23 mouse cellular contexts compared by ENCODE assay signal in the genomic region with DNA sequence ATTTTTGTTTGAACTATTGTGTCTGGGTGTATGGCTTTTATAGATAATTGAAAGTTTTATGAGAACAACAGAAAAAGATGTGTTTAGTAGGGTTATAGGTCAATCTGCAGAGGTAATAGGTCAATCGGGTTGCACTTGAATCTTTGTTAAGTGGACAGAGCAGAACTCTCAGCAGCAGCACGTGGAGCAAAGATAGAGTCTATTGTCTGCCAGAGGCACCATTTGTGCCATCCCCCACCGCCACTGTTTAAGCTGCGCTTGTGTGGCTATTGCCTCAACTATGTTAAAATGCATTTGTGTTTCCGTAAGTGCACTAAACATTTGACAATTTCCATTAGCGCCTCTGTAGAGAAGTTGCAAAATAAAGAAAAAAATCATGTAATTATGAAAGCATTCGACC.
DNase-seq lines count a peak whose midpoint lies in the region; ATAC-seq lines count a peak whose summit lies in the region.
"Had no signal": no experiment of that assay in that cellular context is flagged by ENCODE, and none has a peak within 500 bp of the region (broad histone marks: within the 10 kb centered on the region; RNA-seq: fewer than 3 reads in every experiment).

No protein-coding gene starts in this region.

- H3K9me3 ChIP-seq in forebrain, embryonic 14.5 days (replicated peaks; ENCODE audit: control insufficient read depth, low read length): no peaks in the 10 kb centered on the region
- H3K9me3 ChIP-seq in forebrain, embryonic 13.5 days (replicated peaks): no peaks in the 10 kb centered on the region
- H3K9me3 ChIP-seq: embryonic facial prominence, embryonic 13.5 days; embryonic facial prominence, embryonic 15.5 days; forebrain, embryonic 10.5 days; forebrain, embryonic 12.5 days had no signal

- no peaks in the 10 kb centered on the region for H3K27me3 ChIP-seq in forebrain, embryonic 14.5 days (replicated peaks; ENCODE audit: control insufficient read depth, insufficient read depth, low read length)
- H3K27me3 ChIP-seq in forebrain, embryonic 13.5 days: no peaks in the 10 kb centered on the region
- H3K27me3 ChIP-seq: CH12.LX; embryonic facial prominence, embryonic 13.5 days; embryonic facial prominence, embryonic 15.5 days; forebrain, embryonic 12.5 days had no signal

- no peaks in the 10 kb centered on the region for H3K36me3 ChIP-seq in forebrain, embryonic 14.5 days (ENCODE audit: control insufficient read depth, insufficient read depth, low read length)
- H3K36me3 ChIP-seq in forebrain, embryonic 13.5 days (ENCODE audit: poor library complexity, severe bottlenecking): no peaks in the 10 kb centered on the region
- H3K36me3 ChIP-seq: embryonic facial prominence, embryonic 13.5 days; embryonic facial prominence, embryonic 15.5 days; forebrain, embryonic 10.5 days; forebrain, embryonic 12.5 days; G1E had no signal

- DNase-seq in embryo, embryonic 10 days (ENCODE audit: low spot score): peak; percentile 25
- DNase-seq in embryo, embryonic 11 days: no peak
- DNase-seq in forebrain, embryonic 14.5 days (ENCODE audit: low spot score): peak; percentile 6
- peak; percentile 4 for DNase-seq in Muller cell, postnatal 12 days (ENCODE audit: inconsistent ontology term)
- DNase-seq: adrenal gland, adult 2 months; adrenal gland, postnatal 10 days; adrenal gland, postnatal 25 days; B cell, adult 2 months; cerebellum, adult 11 months; cerebellum, adult 18-20 months; cerebellum, adult 8-10 months; cerebellum, adult 9-11 months; cerebellum, postnatal 36 days had no signal

- no peak overlapping the region for H3K27ac ChIP-seq in forebrain, embryonic 14.5 days (ENCODE audit: low read depth, low read length)
- H3K27ac ChIP-seq in forebrain, embryonic 13.5 days: no peak overlapping the region
- H3K27ac ChIP-seq: embryonic facial prominence, embryonic 13.5 days; embryonic facial prominence, embryonic 15.5 days; forebrain, embryonic 10.5 days; forebrain, embryonic 12.5 days had no signal

- no peak for ATAC-seq in forebrain, embryonic 14.5 days
- ATAC-seq in forebrain, embryonic 13.5 days: no peak
- ATAC-seq: CD4-positive, CD25-positive, alpha-beta regulatory T cell, adult 4 months; forebrain, embryonic 16.5 days had no signal

- H3K4me1 ChIP-seq in forebrain, embryonic 14.5 days (ENCODE audit: control insufficient read depth, insufficient read depth, low read length): 0 out of 2 replicates have a peak, but pooled peaks cover 3% of the 10 kb centered on the region
- peaks cover 11% of the 10 kb centered on the region; the same call in 1 of the 2 replicates for H3K4me1 ChIP-seq in forebrain, embryonic 13.5 days
- H3K4me1 ChIP-seq: embryonic facial prominence, embryonic 13.5 days; embryonic facial prominence, embryonic 15.5 days; forebrain, embryonic 10.5 days had no signal

- no peak overlapping the region for H3K4me2 ChIP-seq in forebrain, embryonic 14.5 days (ENCODE audit: low read length)
- H3K4me2 ChIP-seq in forebrain, embryonic 13.5 days: no peak overlapping the region
- H3K4me2 ChIP-seq: embryonic facial prominence, embryonic 13.5 days; embryonic facial prominence, embryonic 15.5 days; forebrain, embryonic 12.5 days had no signal

- 76% methylated on average over 7 of the region's 7 CpGs for WGBS in forebrain, embryonic 14.5 days
- 70% methylated on average over 7 of the region's 7 CpGs for WGBS in forebrain, embryonic 13.5 days

- no peak overlapping the region for H3K4me3 ChIP-seq in forebrain, embryonic 14.5 days (ENCODE audit: low read depth, low read length)
- H3K4me3 ChIP-seq in forebrain, embryonic 13.5 days: no peak overlapping the region
- H3K4me3 ChIP-seq: embryonic facial prominence, embryonic 13.5 days; embryonic facial prominence, embryonic 15.5 days; erythroblast, embryonic 14.5 days; forebrain, embryonic 10.5 days; forebrain, embryonic 12.5 days had no signal

- no peak overlapping the region for H3K9ac ChIP-seq in forebrain, embryonic 14.5 days (ENCODE audit: low read length)
- H3K9ac ChIP-seq in forebrain, embryonic 13.5 days: no peak overlapping the region
- H3K9ac ChIP-seq: embryonic facial prominence, embryonic 13.5 days; embryonic facial prominence, embryonic 15.5 days; forebrain, embryonic 12.5 days had no signal
